Mouse (Mus musculus): ENCODE measurements around the gene Mast4. TPM values are rescaled to one million over a fixed set of nuclear protein-coding genes. Genes with fewer than 3 reads are reported as not detected.

Gene Mast4
- total and polyA plus RNA-seq, 2 experiments, result 0.83 to 5.3 TPM

- Histone ChIP-seq H3K36me3 (ENCODE audit: control insufficient read depth, insufficient read depth, low read length) (no peaks in the 10 kb centered on the region), H3K9ac (ENCODE audit: low read depth, low read length) (no peak overlapping the region), H3K4me3 (ENCODE audit: insufficient read depth, low read depth, low read length) (no peak overlapping the region), H3K27me3 (ENCODE audit: control insufficient read depth, insufficient read depth, low read length) (peaks cover 7% of the 10 kb centered on the region; the same call in 1 of the 2 replicates), H3K27ac (replicated peaks; ENCODE audit: insufficient read depth, low read depth, low read length) (no peak overlapping the region), H3K79me2 (ENCODE audit: control insufficient read depth, insufficient read depth, low read length) (no peaks in the 10 kb centered on the region), H3K4me1 (ENCODE audit: control insufficient read depth, insufficient read depth, low read length) (no peaks in the 10 kb centered on the region)
- no peak for DNase-seq (ENCODE audit: extremely low read depth, low read depth, low spot score)
- 62% methylated on average over 1 of the region's 1 CpGs for WGBS
- TF ChIP-seq POLR2A (IDR thresholded peaks at IDR 0.05; ENCODE audit: extremely low read depth, insufficient read depth, low read length) (no peak), CTCF (IDR thresholded peaks at IDR 0.05; ENCODE audit: low read depth, low read length) (no peak)
Observed at GRCm38 (mm10) chr13:103093713-103094112, 240.6 kb downstream of the Mast4 start.

DNA sequence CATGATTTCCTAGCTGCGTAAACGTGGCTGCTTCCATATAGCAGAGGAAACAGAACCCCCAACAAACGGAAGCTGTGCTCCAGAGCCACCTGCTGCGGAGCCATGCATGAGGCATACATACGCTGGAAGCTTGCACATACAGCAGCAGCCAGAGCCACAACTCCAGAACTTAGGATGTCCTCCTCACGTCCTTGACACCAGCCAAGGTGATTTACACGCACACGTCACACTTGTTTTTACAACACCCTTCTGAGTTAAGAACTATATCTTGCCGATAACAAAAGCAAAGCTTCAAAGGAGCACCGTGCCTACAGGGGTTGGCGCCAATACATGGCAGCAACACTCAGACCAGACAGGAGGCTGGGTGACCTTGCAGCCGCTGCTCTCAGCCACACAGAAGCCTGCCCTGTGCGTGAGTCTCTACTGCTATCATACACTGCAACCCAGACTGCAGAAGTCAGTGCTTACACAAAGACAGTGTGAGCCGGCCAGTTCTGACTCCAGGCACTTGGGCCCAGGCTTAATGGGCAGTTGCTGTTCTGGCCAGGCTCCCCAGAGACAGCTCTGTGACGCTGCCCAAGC is 248.7 kb downstream of the Mast4 start:
- Histone ChIP-seq H3K4me3 (ENCODE audit: insufficient read depth, low read depth, low read length) (no peak overlapping the region), H3K27ac (replicated peaks; ENCODE audit: insufficient read depth, low read depth, low read length) (no peak overlapping the region), H3K36me3 (ENCODE audit: control insufficient read depth, insufficient read depth, low read length) (no peaks in the 10 kb centered on the region), H3K27me3 (ENCODE audit: control insufficient read depth, insufficient read depth, low read length) (no peaks in the 10 kb centered on the region), H3K4me1 (ENCODE audit: control insufficient read depth, insufficient read depth, low read length) (no peaks in the 10 kb centered on the region), H3K9ac (ENCODE audit: low read depth, low read length) (no peak overlapping the region), H3K79me2 (ENCODE audit: control insufficient read depth, insufficient read depth, low read length) (no peaks in the 10 kb centered on the region)
- no peak for DNase-seq (ENCODE audit: extremely low read depth, low read depth, low spot score)
- TF ChIP-seq CTCF (IDR thresholded peaks at IDR 0.05; ENCODE audit: low read depth, low read length), result no peak
- no peak for TF ChIP-seq POLR2A (IDR thresholded peaks at IDR 0.05; ENCODE audit: extremely low read depth, insufficient read depth, low read length)
- 76% methylated on average over 15 of the region's 15 CpGs for WGBS

DNA sequence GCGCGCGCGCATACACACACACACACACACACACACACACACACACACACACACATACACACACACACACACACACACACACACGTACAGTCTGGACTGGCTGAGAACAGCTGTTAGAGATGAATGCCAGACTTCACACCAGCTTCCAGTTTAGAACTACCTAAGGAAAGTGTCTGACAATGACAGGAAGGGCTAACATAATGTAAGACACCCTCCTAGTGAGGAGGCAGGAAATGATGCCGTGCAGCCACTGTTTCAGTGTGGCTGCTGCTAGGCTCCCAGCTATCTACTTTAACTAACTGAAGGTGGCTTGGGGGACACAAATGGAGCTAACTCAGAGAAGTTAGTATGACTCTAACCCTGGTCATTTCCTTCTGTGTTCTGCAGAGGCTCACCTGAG is 251.4 kb downstream of the Mast4 start:
- Histone ChIP-seq H3K27ac (replicated peaks; ENCODE audit: insufficient read depth, low read depth, low read length) (no peak overlapping the region), H3K36me3 (ENCODE audit: control insufficient read depth, insufficient read depth, low read length) (no peaks in the 10 kb centered on the region), H3K9ac (ENCODE audit: low read depth, low read length) (no peak overlapping the region), H3K79me2 (ENCODE audit: control insufficient read depth, insufficient read depth, low read length) (no peaks in the 10 kb centered on the region), H3K27me3 (ENCODE audit: control insufficient read depth, insufficient read depth, low read length) (no peaks in the 10 kb centered on the region), H3K4me3 (ENCODE audit: insufficient read depth, low read depth, low read length) (no peak overlapping the region), H3K4me1 (ENCODE audit: control insufficient read depth, insufficient read depth, low read length) (no peaks in the 10 kb centered on the region)
- no peak for TF ChIP-seq POLR2A (IDR thresholded peaks at IDR 0.05; ENCODE audit: extremely low read depth, insufficient read depth, low read length)
- TF ChIP-seq CTCF (IDR thresholded peaks at IDR 0.05; ENCODE audit: low read depth, low read length), result no peak
- no peak for DNase-seq (ENCODE audit: extremely low read depth, low read depth, low spot score)
- 89% methylated on average over 6 of the region's 6 CpGs for WGBS

DNA sequence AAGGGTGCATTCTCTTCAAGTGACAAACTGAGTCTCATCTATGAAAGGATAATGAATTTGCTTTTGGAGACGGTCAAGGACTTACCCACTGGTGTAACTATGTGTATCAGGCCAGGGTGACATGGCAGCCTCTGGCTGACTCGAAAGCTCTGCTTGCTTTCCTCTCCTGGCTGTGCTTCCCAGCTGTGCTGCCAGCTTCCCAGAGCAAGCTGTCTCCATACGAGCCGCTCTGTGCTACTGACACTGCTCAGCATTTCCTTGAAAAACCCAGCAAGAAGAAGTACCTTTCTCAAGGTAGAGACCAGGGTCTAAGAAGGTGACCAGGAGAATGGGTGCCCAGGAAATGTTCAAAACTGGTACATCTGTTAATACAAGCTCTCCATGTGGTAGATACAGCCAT is 254.5 kb downstream of the Mast4 start:
- 62% methylated on average over 4 of the region's 4 CpGs for WGBS
- H3K79me2 ChIP-seq (ENCODE audit: control insufficient read depth, insufficient read depth, low read length), result no peaks in the 10 kb centered on the region
- DNase-seq (ENCODE audit: extremely low read depth, low read depth, low spot score), result no peak
- no peak overlapping the region for H3K9ac ChIP-seq (ENCODE audit: low read depth, low read length)
- no peaks in the 10 kb centered on the region for H3K27me3 ChIP-seq (ENCODE audit: control insufficient read depth, insufficient read depth, low read length)
- H3K36me3 ChIP-seq (ENCODE audit: control insufficient read depth, insufficient read depth, low read length), result no peaks in the 10 kb centered on the region
- no peak overlapping the region for H3K27ac ChIP-seq (replicated peaks; ENCODE audit: insufficient read depth, low read depth, low read length)
- no peak for TF ChIP-seq POLR2A (IDR thresholded peaks at IDR 0.05; ENCODE audit: extremely low read depth, insufficient read depth, low read length)
- no peak for TF ChIP-seq CTCF (IDR thresholded peaks at IDR 0.05; ENCODE audit: low read depth, low read length)
- no peaks in the 10 kb centered on the region for H3K4me1 ChIP-seq (ENCODE audit: control insufficient read depth, insufficient read depth, low read length)
- H3K4me3 ChIP-seq (ENCODE audit: insufficient read depth, low read depth, low read length), result no peak overlapping the region

GRCm38 (mm10) chr13:103078815-103079214 is 255.5 kb downstream of the Mast4 start:
- H3K4me3 ChIP-seq (ENCODE audit: insufficient read depth, low read depth, low read length), result no peak overlapping the region
- no peak overlapping the region for H3K27ac ChIP-seq (replicated peaks; ENCODE audit: insufficient read depth, low read depth, low read length)
- 91% methylated on average over 6 of the region's 6 CpGs for WGBS
- no peak for DNase-seq (ENCODE audit: extremely low read depth, low read depth, low spot score)
- no peaks in the 10 kb centered on the region for H3K36me3 ChIP-seq (ENCODE audit: control insufficient read depth, insufficient read depth, low read length)
- TF ChIP-seq CTCF (IDR thresholded peaks at IDR 0.05; ENCODE audit: low read depth, low read length) (no peak), POLR2A (IDR thresholded peaks at IDR 0.05; ENCODE audit: extremely low read depth, insufficient read depth, low read length) (no peak)
- H3K4me1 ChIP-seq (ENCODE audit: control insufficient read depth, insufficient read depth, low read length), result no peaks in the 10 kb centered on the region
- H3K27me3 ChIP-seq (ENCODE audit: control insufficient read depth, insufficient read depth, low read length), result no peaks in the 10 kb centered on the region
- H3K9ac ChIP-seq (ENCODE audit: low read depth, low read length), result no peak overlapping the region
- H3K79me2 ChIP-seq (ENCODE audit: control insufficient read depth, insufficient read depth, low read length), result no peaks in the 10 kb centered on the region

DNA sequence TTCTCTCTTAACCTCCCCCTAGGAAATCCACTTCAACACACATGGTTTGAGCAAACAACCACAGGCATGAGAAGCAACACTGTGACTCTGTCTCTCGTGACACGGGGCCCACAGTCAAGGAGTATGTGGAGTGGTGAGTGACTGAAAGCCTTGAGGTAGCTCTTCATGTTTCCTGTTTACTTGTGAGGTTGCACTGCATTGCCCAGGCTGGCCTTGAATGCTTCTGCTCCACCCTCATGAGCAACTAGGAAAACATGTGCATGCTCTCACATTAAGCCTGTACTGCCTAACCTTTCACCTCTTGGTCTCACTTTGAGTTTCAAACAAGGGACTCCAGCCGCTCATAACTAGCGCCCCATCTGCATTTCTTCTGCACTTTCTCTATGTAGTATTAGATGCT is 260.8 kb downstream of the Mast4 start:
- Histone ChIP-seq H3K36me3 (ENCODE audit: control insufficient read depth, insufficient read depth, low read length) (no peaks in the 10 kb centered on the region), H3K27ac (replicated peaks; ENCODE audit: insufficient read depth, low read depth, low read length) (no peak overlapping the region), H3K27me3 (ENCODE audit: control insufficient read depth, insufficient read depth, low read length) (no peaks in the 10 kb centered on the region), H3K79me2 (ENCODE audit: control insufficient read depth, insufficient read depth, low read length) (no peaks in the 10 kb centered on the region), H3K4me1 (ENCODE audit: control insufficient read depth, insufficient read depth, low read length) (no peaks in the 10 kb centered on the region), H3K4me3 (ENCODE audit: insufficient read depth, low read depth, low read length) (no peak overlapping the region), H3K9ac (ENCODE audit: low read depth, low read length) (no peak overlapping the region)
- DNase-seq (ENCODE audit: extremely low read depth, low read depth, low spot score), result no peak
- WGBS, result 71% methylated on average over 4 of the region's 4 CpGs
- TF ChIP-seq CTCF (IDR thresholded peaks at IDR 0.05; ENCODE audit: low read depth, low read length), result no peak
- TF ChIP-seq POLR2A (IDR thresholded peaks at IDR 0.05; ENCODE audit: extremely low read depth, insufficient read depth, low read length), result no peak
